9 mouse cellular contexts compared by ENCODE assay signal in genomic region chr2:157203026-157203425, GRCm38 (mm10). TPM values are rescaled to one million over a fixed set of nuclear protein-coding genes. Genes with fewer than 3 reads are reported as not detected.
DNase-seq lines count a peak whose midpoint lies in the region; ATAC-seq and TF ChIP-seq lines count a peak whose summit lies in the region.
"Had no signal": no experiment of that assay in that cellular context is flagged by ENCODE, and none has a peak within 500 bp of the region (broad histone marks: within the 10 kb centered on the region; RNA-seq: fewer than 3 reads in every experiment).

No protein-coding gene starts in this region.

- no peak overlapping the region for H3K27ac ChIP-seq in heart, embryonic 11.5 days (ENCODE audit: low read depth, low read length)
- H3K27ac ChIP-seq in embryonic facial prominence, embryonic 13.5 days = no peak overlapping the region
- no peak overlapping the region for H3K27ac ChIP-seq in intestine, embryonic 15.5 days
- no peak overlapping the region for H3K27ac ChIP-seq in midbrain, embryonic 15.5 days
- no peak overlapping the region for H3K27ac ChIP-seq in layer of hippocampus, adult 2 months

- H3K36me3 ChIP-seq in heart, embryonic 11.5 days (ENCODE audit: control insufficient read depth, insufficient read depth, low read length) = peaks cover 8% of the 10 kb centered on the region; the same call in 1 of the 2 replicates
- peaks cover 17% of the 10 kb centered on the region for H3K36me3 ChIP-seq in embryonic facial prominence, embryonic 13.5 days
- H3K36me3 ChIP-seq in intestine, embryonic 15.5 days = peaks cover 9% of the 10 kb centered on the region
- 0 out of 2 replicates have a peak, but pooled peaks cover 10% of the 10 kb centered on the region for H3K36me3 ChIP-seq in midbrain, embryonic 15.5 days (replicated peaks)

- peak overlapping the region; percentile 83 for H3K4me2 ChIP-seq in heart, embryonic 11.5 days
- peak overlapping the region; percentile 67 for H3K4me2 ChIP-seq in embryonic facial prominence, embryonic 13.5 days
- H3K4me2 ChIP-seq in intestine, embryonic 15.5 days (replicated peaks) = peak overlapping the region; percentile 74; the same call in 1 of the 2 replicates
- H3K4me2 ChIP-seq in midbrain, embryonic 15.5 days = peak overlapping the region; percentile 64

- no peaks in the 10 kb centered on the region for H3K9me3 ChIP-seq in heart, embryonic 11.5 days (replicated peaks; ENCODE audit: control insufficient read depth, low read length)
- H3K9me3 ChIP-seq in embryonic facial prominence, embryonic 13.5 days = peaks cover 3% of the 10 kb centered on the region; the same call in 1 of the 2 replicates
- H3K9me3 ChIP-seq in intestine, embryonic 15.5 days = no peaks in the 10 kb centered on the region
- H3K9me3 ChIP-seq in midbrain, embryonic 15.5 days = no peaks in the 10 kb centered on the region; the same call in 1 of the 2 replicates

- no peak for DNase-seq in heart, postnatal 10 days
- no peak for DNase-seq in layer of hippocampus, adult 2 months (ENCODE audit: low spot score in 2 of 2)
- no peak for DNase-seq in adrenal gland, postnatal 4 days (ENCODE audit: low spot score in 2 of 2)
- no peak for DNase-seq in ovary, postnatal 14 days (ENCODE audit: low spot score)
- DNase-seq: heart, postnatal 14 days had no signal

- H3K9ac ChIP-seq in heart, embryonic 11.5 days (ENCODE audit: low read depth, low read length) = peak overlapping the region; percentile 99; the same call in 1 of the 2 replicates
- H3K9ac ChIP-seq in embryonic facial prominence, embryonic 13.5 days = 0 out of 2 replicates have a peak overlapping the region, but pooled peaks have one; percentile 86
- H3K9ac ChIP-seq in intestine, embryonic 15.5 days = no peak overlapping the region
- H3K9ac ChIP-seq in midbrain, embryonic 15.5 days = no peak overlapping the region

- ATAC-seq in heart, embryonic 11.5 days (replicated peaks; ENCODE audit: insufficient number of reproducible peaks, low FRiP score, low TSS enrichment) = no peak
- ATAC-seq in embryonic facial prominence, embryonic 13.5 days (ENCODE audit: insufficient number of reproducible peaks, insufficient read depth, low FRiP score, low TSS enrichment, low read depth) = no peak
- ATAC-seq in intestine, embryonic 15.5 days = no peak
- no peak for ATAC-seq in midbrain, embryonic 15.5 days (replicated peaks)

- TF ChIP-seq CTCF in layer of hippocampus, adult 2 months (conservative IDR thresholded peaks at IDR 0.05) = no peak

- H3K4me1 ChIP-seq in heart, embryonic 11.5 days (ENCODE audit: control insufficient read depth, insufficient read depth, low read length) = no peaks in the 10 kb centered on the region
- H3K4me1 ChIP-seq in embryonic facial prominence, embryonic 13.5 days = peaks cover 14% of the 10 kb centered on the region
- peaks cover 3% of the 10 kb centered on the region; the same call in 1 of the 2 replicates for H3K4me1 ChIP-seq in intestine, embryonic 15.5 days (replicated peaks)
- peaks cover 13% of the 10 kb centered on the region for H3K4me1 ChIP-seq in midbrain, embryonic 15.5 days

- intact Hi-C loops in heart, postnatal 10 days (cut with DNase I) = no loop called here

- H3K27me3 ChIP-seq in heart, embryonic 11.5 days (ENCODE audit: control insufficient read depth, insufficient read depth, low read length) = no peaks in the 10 kb centered on the region
- H3K27me3 ChIP-seq in embryonic facial prominence, embryonic 13.5 days = no peaks in the 10 kb centered on the region
- H3K27me3 ChIP-seq in intestine, embryonic 15.5 days (replicated peaks) = no peaks in the 10 kb centered on the region
- H3K27me3 ChIP-seq in midbrain, embryonic 15.5 days (replicated peaks) = no peaks in the 10 kb centered on the region

- H3K4me3 ChIP-seq in heart, embryonic 11.5 days (ENCODE audit: low read depth, low read length) = no peak overlapping the region
- H3K4me3 ChIP-seq in embryonic facial prominence, embryonic 13.5 days = peak overlapping the region; percentile 69
- H3K4me3 ChIP-seq in intestine, embryonic 15.5 days (replicated peaks) = no peak overlapping the region
- H3K4me3 ChIP-seq in midbrain, embryonic 15.5 days = peak overlapping the region; percentile 86; the same call in 1 of the 2 replicates
- no peak overlapping the region for H3K4me3 ChIP-seq in layer of hippocampus, adult 2 months

RNA-seq across cellular contexts. Expression of gene Rbl1, which starts 1.3 kb away (rescaled TPM):
- polyA plus RNA-seq in heart, embryonic 11.5 days (2014; fragmentation: Nextera tagmentation; extraction: Ambion mirVana) = 21.0 and 22.6 TPM in 2 replicates
- total RNA-seq in heart, postnatal 10 days (2021) = 1 to 10 TPM; 8.7 to 9.2 TPM
- 23.7 and 26.4 TPM in 2 replicates for polyA plus RNA-seq in embryonic facial prominence, embryonic 13.5 days (2015; fragmentation: Nextera tagmentation; extraction: Ambion mirVana)
- 19.5 and 23.3 TPM in 2 replicates for polyA plus RNA-seq in intestine, embryonic 15.5 days (2015; fragmentation: Nextera tagmentation; extraction: Ambion mirVana)
- 6.2 and 6.3 TPM in 2 replicates for polyA plus RNA-seq in midbrain, embryonic 15.5 days (2015; fragmentation: Nextera tagmentation; extraction: Ambion mirVana)
- total RNA-seq in layer of hippocampus, adult 2 months (2021) = 1 to 10 TPM; 1.5 to 1.7 TPM
- 10 to 100 TPM; 18.1 to 20.3 TPM for total RNA-seq in adrenal gland, postnatal 4 days (2021)

Comparison
In these comparisons a context has a peak if more than half of its experiments do, and no peak if none do; other contexts are left out.
1. H3K4me3 ChIP-seq: peak in embryonic facial prominence, embryonic 13.5 days (single experiment) and midbrain, embryonic 15.5 days (single experiment); none in heart, embryonic 11.5 days (single experiment), intestine, embryonic 15.5 days (single experiment) and layer of hippocampus, adult 2 months (single experiment).
2. H3K9ac ChIP-seq: peak in heart, embryonic 11.5 days (single experiment) and embryonic facial prominence, embryonic 13.5 days (single experiment); none in intestine, embryonic 15.5 days (single experiment) and midbrain, embryonic 15.5 days (single experiment).
3. Peak in every context shown above with its lines, with median percentiles within 50 percentile points of each other: H3K4me2 ChIP-seq.